Mouse (Mus musculus): Measurements from ENCODE around the gene Tgfb1.

The Tgfb1 gene

GRCm38 (mm10) chr7:25686680-25687531 is at the start of gene Tgfb1:
TSS of gene Tgfb1 (plus strand) at chr7:25687002.
- in situ Hi-C loops (cut with MseI, MboI), result no loop called here

- in situ Hi-C loops (cut with MseI, MboI), result no loop called here
Observed at GRCm38 (mm10) chr7:25637099-25637498, 49.7 kb upstream of the Tgfb1 start.

GRCm38 (mm10) chr7:25639754-25640153 is 47.0 kb upstream of the Tgfb1 start:
- in situ Hi-C loops (cut with MseI, MboI), result no loop called here

- in situ Hi-C loops (cut with MseI, MboI), result no loop called here
Observed at GRCm38 (mm10) chr7:25644136-25644535, 42.7 kb upstream of the Tgfb1 start.

- in situ Hi-C loops (cut with MseI, MboI), result no loop called here
Observed at GRCm38 (mm10) chr7:25644631-25645030, 42.2 kb upstream of the Tgfb1 start.

GRCm38 (mm10) chr7:25645074-25645473 is 41.7 kb upstream of the Tgfb1 start:
- in situ Hi-C loops (cut with MseI, MboI), result no loop called here

GRCm38 (mm10) chr7:25647574-25648123 is 39.2 kb upstream of the Tgfb1 start:
- in situ Hi-C loops (cut with MseI, MboI), result no loop called here

- in situ Hi-C loops (cut with MseI, MboI), result no loop called here
Observed at GRCm38 (mm10) chr7:25649839-25650238, 37.0 kb upstream of the Tgfb1 start.

GRCm38 (mm10) chr7:25651281-25651680 is 35.5 kb upstream of the Tgfb1 start:
- in situ Hi-C loops (cut with MseI, MboI), result no loop called here

- in situ Hi-C loops (cut with MseI, MboI), result no loop called here
Observed at GRCm38 (mm10) chr7:25652244-25652759, 34.5 kb upstream of the Tgfb1 start.

- in situ Hi-C loops (cut with MseI, MboI), result no loop called here
Observed at GRCm38 (mm10) chr7:25655601-25656428, 31.0 kb upstream of the Tgfb1 start.

GRCm38 (mm10) chr7:25657785-25658184 is 29.0 kb upstream of the Tgfb1 start:
- in situ Hi-C loops (cut with MseI, MboI), result no loop called here

- in situ Hi-C loops (cut with MseI, MboI), result no loop called here
Observed at GRCm38 (mm10) chr7:25658657-25659472, 27.9 kb upstream of the Tgfb1 start, which contains the start of the genes Bckdha and Exosc5. TSS of gene Bckdha (minus strand) at chr7:25658981. TSS of gene Exosc5 (plus strand) at chr7:25659164.

- in situ Hi-C loops (cut with MseI, MboI), result no loop called here
Observed at GRCm38 (mm10) chr7:25666381-25666780, 20.4 kb upstream of the Tgfb1 start.

GRCm38 (mm10) chr7:25669158-25669557 is 17.6 kb upstream of the Tgfb1 start:
- in situ Hi-C loops (cut with MseI, MboI), result no loop called here

GRCm38 (mm10) chr7:25669631-25670030 is 17.2 kb upstream of the Tgfb1 start:
- in situ Hi-C loops (cut with MseI, MboI), result no loop called here

- in situ Hi-C loops (cut with MseI, MboI), result no loop called here
Observed at GRCm38 (mm10) chr7:25670096-25670495, 16.7 kb upstream of the Tgfb1 start.

GRCm38 (mm10) chr7:25671686-25672085 is 15.1 kb upstream of the Tgfb1 start:
- in situ Hi-C loops (cut with MseI, MboI), result no loop called here

- in situ Hi-C loops (cut with MseI, MboI), result no loop called here
Observed at GRCm38 (mm10) chr7:25672442-25672841, 14.4 kb upstream of the Tgfb1 start.

- in situ Hi-C loops (cut with MseI, MboI), result no loop called here
Observed at GRCm38 (mm10) chr7:25674297-25674696, 12.5 kb upstream of the Tgfb1 start.

GRCm38 (mm10) chr7:25674719-25675300 is 12.0 kb upstream of the Tgfb1 start, which contains the start of gene Tmem91:
TSS of gene Tmem91 (minus strand) at chr7:25675166.
- in situ Hi-C loops (cut with MseI, MboI), result no loop called here

Data from mouse trophoblast stem cell (cell line).